Mouse (Mus musculus) erythroblast, embryonic 14.5 days (primary cell): Measurements from ENCODE around the gene Slc16a7.

Experiments
- GATA1 ChIP-seq: IDR thresholded peaks from 2 replicates; pipeline ENCODE4 v1.6.1; 2012; ENCODE audit warnings: low read length, inconsistent platforms, mixed read lengths
- TAL1 ChIP-seq: IDR thresholded peaks from 3 replicates; pipeline ENCODE4 v1.6.1; 2012; ENCODE audit warnings: low read length, inconsistent platforms, mixed read lengths

DNA sequence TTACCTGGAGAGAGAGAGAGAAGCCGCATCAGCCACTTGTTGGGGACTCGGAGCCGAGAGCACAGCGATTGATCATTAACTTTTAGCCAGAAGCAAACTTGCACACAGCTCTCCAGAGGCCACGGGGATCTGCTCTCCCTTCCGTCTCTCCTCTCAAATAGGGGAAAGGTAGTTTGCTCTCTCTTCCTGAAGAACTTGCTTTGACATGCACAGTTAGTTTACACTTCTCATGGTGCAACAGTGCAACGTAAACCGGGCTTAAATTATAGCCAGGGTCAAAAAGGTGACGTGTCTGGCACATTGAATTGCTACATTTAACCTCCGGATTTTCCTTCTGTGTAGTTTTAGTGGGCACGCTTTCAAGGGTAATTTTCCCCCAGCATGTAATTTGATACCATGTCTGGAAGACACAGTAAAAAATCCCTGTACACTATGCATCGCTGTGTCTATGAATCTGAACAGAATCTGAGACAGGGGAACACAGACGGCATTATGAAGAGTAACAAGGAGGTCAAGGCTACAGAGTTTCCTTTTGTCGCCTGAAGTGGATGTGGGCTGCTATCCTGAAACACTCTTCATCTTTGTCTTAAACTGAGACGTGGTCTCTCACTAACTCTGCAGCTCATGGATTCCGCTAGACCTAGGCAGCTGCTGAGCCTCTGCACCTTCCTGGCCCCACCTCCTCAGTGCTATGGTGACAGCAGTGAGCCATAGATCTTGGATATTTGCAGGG is 60.8 kb downstream of the Slc16a7 start:
- TF ChIP-seq GATA1 (no peak), TAL1 (no peak)
